Mouse (Mus musculus) liver, adult 2 months (tissue): ENCODE measurements around the gene Cyb5b. TPM values are rescaled to one million over a fixed set of nuclear protein-coding genes. Genes with fewer than 3 reads are reported as not detected.

ENCODE experiments used
- DNase-seq: peaks from one replicate; pipeline ENCODE4 v3.0.0-alpha.2; 2011; ENCODE audit warnings: low read depth, low spot score; ENCODE audit errors: extremely low read depth
- H3K27ac ChIP-seq: fragments of 200-500 bp; replicated peaks from 2 replicates; pipeline ENCODE4 v1.5.1; 2012; ENCODE audit warnings: low read depth, mild to moderate bottlenecking, control low read depth, inconsistent platforms, low read length; ENCODE audit not compliant: insufficient read depth
- H3K27me3 ChIP-seq: fragments of 200-500 bp; 2 replicates; pipeline ENCODE4 v1.6.1; 2012; ENCODE audit warnings: mild to moderate bottlenecking, moderate library complexity, low read length, inconsistent platforms; ENCODE audit not compliant: control insufficient read depth, insufficient read depth
- H3K36me3 ChIP-seq: fragments of 200-500 bp; 2 replicates; pipeline ENCODE4 v1.6.1; 2012; ENCODE audit warnings: low read length, inconsistent platforms; ENCODE audit not compliant: control insufficient read depth, insufficient read depth
- H3K4me1 ChIP-seq: fragments of 200-500 bp; 2 replicates; pipeline ENCODE4 v1.6.1; 2011; ENCODE audit warnings: low read length; ENCODE audit not compliant: control insufficient read depth, insufficient read depth
- H3K4me3 ChIP-seq: fragments of 200-500 bp; 2 replicates; pipeline ENCODE4 v1.5.1; 2011; ENCODE audit warnings: low read depth, mild to moderate bottlenecking, control low read depth, low read length, moderate library complexity; ENCODE audit not compliant: insufficient read depth
- H3K79me2 ChIP-seq: fragments of 200-500 bp; 2 replicates; pipeline ENCODE4 v1.6.1; 2012; ENCODE audit warnings: inconsistent platforms, mild to moderate bottlenecking, low read length, moderate library complexity; ENCODE audit not compliant: control insufficient read depth, insufficient read depth
- H3K9ac ChIP-seq: fragments of 200-500 bp; 2 replicates; pipeline ENCODE4 v1.6.1; 2012; ENCODE audit warnings: low read depth, mild to moderate bottlenecking, control low read depth, inconsistent platforms, low read length
- CTCF ChIP-seq: fragments of 200-500 bp; IDR thresholded peaks from 2 replicates; pipeline ENCODE4 v1.5.1; 2011; ENCODE audit warnings: low read depth, low read length, control low read depth
- POLR2A ChIP-seq: fragments of 200-500 bp; IDR thresholded peaks from 2 replicates; pipeline ENCODE4 v1.6.1; 2011; ENCODE audit warnings: low read length, control low read depth; ENCODE audit not compliant: insufficient read depth; ENCODE audit errors: extremely low read depth
- WGBS: fragments of 180-500 bp; shearing (Covaris S2); methylation state at CpG from one replicate; pipeline ENCODE4 v1.1.7; 2018; 5-methylcytosine and 5-hydroxymethylcytosine counted together
- polyA plus RNA-seq: library from polyadenylated mRNA; depleted of rRNA; stranded (reverse); fragments of >200 nt; gene quantifications from 2 replicates; pipeline ENCODE4 v1.2.3, GENCODE M21; 2012
- total RNA-seq: library from RNA; depleted of rRNA; stranded (reverse); fragments of >200 nt; gene quantifications from 2 replicates; pipeline ENCODE4 v1.2.3, GENCODE M21; 2014

The Cyb5b gene
- total and polyA plus RNA-seq, 2 experiments: 223 to 256 TPM

GRCm38 (mm10) chr8:107143501-107143900 is 6.9 kb upstream of the Cyb5b start:
- DNase-seq: no peak
- 73% methylated on average over 4 of the region's 4 CpGs for WGBS
- Histone ChIP-seq H3K9ac (no peak overlapping the region), H3K27me3 (no peaks in the 10 kb centered on the region), H3K27ac (peak overlapping the region; percentile 28; the same call in 1 of the 2 replicates), H3K79me2 (no peaks in the 10 kb centered on the region), H3K4me1 (peaks cover 27% of the 10 kb centered on the region), H3K36me3 (no peaks in the 10 kb centered on the region), H3K4me3 (no peak overlapping the region)
- TF ChIP-seq CTCF: no peak
- TF ChIP-seq POLR2A: no peak

- H3K27me3 ChIP-seq: no peaks in the 10 kb centered on the region
- H3K79me2 ChIP-seq: peaks cover 6% of the 10 kb centered on the region; the same call in 1 of the 2 replicates
- no peak for TF ChIP-seq POLR2A
- no peak for TF ChIP-seq CTCF
- no peak overlapping the region for H3K4me3 ChIP-seq
- DNase-seq: no peak
- H3K9ac ChIP-seq: no peak overlapping the region
- H3K4me1 ChIP-seq: peaks cover 21% of the 10 kb centered on the region
- no peak overlapping the region for H3K27ac ChIP-seq
- no peaks in the 10 kb centered on the region for H3K36me3 ChIP-seq
These were observed 4.3 kb upstream of the Cyb5b start for GRCm38 (mm10) chr8:107146186-107146585.

- Histone ChIP-seq H3K27me3 (no peaks in the 10 kb centered on the region), H3K9ac (no peak overlapping the region), H3K4me3 (no peak overlapping the region), H3K4me1 (peaks cover 19% of the 10 kb centered on the region), H3K36me3 (peaks cover 4% of the 10 kb centered on the region; the same call in 1 of the 2 replicates), H3K79me2 (peaks cover 9% of the 10 kb centered on the region; the same call in 1 of the 2 replicates), H3K27ac (peak overlapping the region; percentile 5; the same call in 1 of the 2 replicates)
- 96% methylated on average over 5 of the region's 5 CpGs for WGBS
- no peak for DNase-seq
- TF ChIP-seq POLR2A (no peak), CTCF (no peak)
These were observed 1.6 kb upstream of the Cyb5b start for GRCm38 (mm10) chr8:107148802-107149201.

- H3K4me3 ChIP-seq: peak overlapping the region; percentile 92; the same call in 1 of the 2 replicates
- TF ChIP-seq POLR2A: no peak
- H3K27ac ChIP-seq: peak overlapping the region; percentile 92
- peaks cover 6% of the 10 kb centered on the region; the same call in 1 of the 2 replicates for H3K36me3 ChIP-seq
- peak; percentile 62 for DNase-seq
- H3K27me3 ChIP-seq: no peaks in the 10 kb centered on the region
- peaks cover 15% of the 10 kb centered on the region; the same call in 1 of the 2 replicates for H3K79me2 ChIP-seq
- WGBS: 11% methylated on average over 6 of the region's 6 CpGs
- peak overlapping the region; percentile 59 for H3K9ac ChIP-seq
- H3K4me1 ChIP-seq: peaks cover 23% of the 10 kb centered on the region
These were observed 410 bp upstream of the Cyb5b start for GRCm38 (mm10) chr8:107150057-107150403.

- H3K27ac ChIP-seq: peak overlapping the region; percentile 90
- peaks cover 25% of the 10 kb centered on the region for H3K4me1 ChIP-seq
- peaks cover 19% of the 10 kb centered on the region; the same call in 1 of the 2 replicates for H3K79me2 ChIP-seq
- no peak for TF ChIP-seq CTCF
- TF ChIP-seq POLR2A: no peak
- H3K27me3 ChIP-seq: no peaks in the 10 kb centered on the region
- H3K36me3 ChIP-seq: peaks cover 17% of the 10 kb centered on the region
- H3K4me3 ChIP-seq: peak overlapping the region; percentile 92
- DNase-seq: peak; percentile 60
- peak overlapping the region; percentile 95 for H3K9ac ChIP-seq
- 12% methylated on average over 7 of the region's 7 CpGs for WGBS
These were observed 926 bp downstream of the Cyb5b start for GRCm38 (mm10) chr8:107151212-107151920.
